Mouse (Mus musculus) gastrocnemius, adult 2 months (tissue): Measurements from ENCODE around the gene Gstp2. TPM values are rescaled to one million over a fixed set of nuclear protein-coding genes. Genes with fewer than 3 reads are reported as not detected.
A peak's percentile ranks its signal among the peaks of the same experiment; 100 is the strongest.
"Not testable (repeated sequence)": the region's sequence is repeated elsewhere in the genome, so short reads cannot be mapped to it uniquely, and the experiment has no call there.

Experiments used
- DNase-seq: peaks from one replicate; pipeline ENCODE4 v3.0.0; 2022
- H3K27ac ChIP-seq: fragments of 200-600 bp; 2 replicates; pipeline ENCODE4 v1.8.1; 2022; ENCODE audit warnings: mild to moderate bottlenecking
- H3K4me3 ChIP-seq: fragments of 200-600 bp; 2 replicates; pipeline ENCODE4 v1.8.1; 2022; ENCODE audit warnings: mild to moderate bottlenecking, moderate library complexity
- CTCF ChIP-seq: fragments of 200-600 bp; IDR thresholded peaks from 2 replicates; pipeline ENCODE4 v1.8.1; 2022; ENCODE audit warnings: antibody characterized with exemption, mild to moderate bottlenecking, moderate library complexity
- intact Hi-C: fragments of 180-260 bp; cut with DNase I; formaldehyde crosslinking; loops from one replicate; pipeline ENCODE4 v1.15.1; 2025
- total RNA-seq, 2 experiments: library from RNA; stranded (reverse); gene quantifications; 2 replicates each; pipeline ENCODE4 v1.2.3; 2021

Gstp2 gene
- total RNA-seq, 2 experiments from 2014 or later, result 169 to 183 TPM

DNA sequence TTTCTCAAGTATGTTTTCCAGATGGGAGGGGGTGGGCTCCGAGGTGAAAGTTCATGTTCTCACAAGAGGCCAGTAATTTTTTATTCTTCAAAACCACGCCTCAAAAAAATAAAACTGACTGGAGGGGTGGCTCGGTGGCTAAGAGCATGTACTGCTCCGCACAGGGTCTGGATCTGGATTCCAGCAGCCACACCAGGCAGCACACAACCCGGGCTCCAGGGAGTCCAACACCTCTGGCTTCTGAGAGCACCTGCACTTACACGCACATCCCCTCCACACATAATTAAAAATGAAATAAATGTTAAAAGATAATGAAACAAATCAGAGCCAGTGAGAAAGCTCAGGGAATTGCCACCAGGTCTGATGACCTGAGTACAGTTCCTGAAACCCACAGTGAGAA, 20.5 kb upstream of the Gstp2 start:
- H3K27ac ChIP-seq, result no peak overlapping the region
- no peak for DNase-seq
- intact Hi-C loops, result no loop called here

DNA sequence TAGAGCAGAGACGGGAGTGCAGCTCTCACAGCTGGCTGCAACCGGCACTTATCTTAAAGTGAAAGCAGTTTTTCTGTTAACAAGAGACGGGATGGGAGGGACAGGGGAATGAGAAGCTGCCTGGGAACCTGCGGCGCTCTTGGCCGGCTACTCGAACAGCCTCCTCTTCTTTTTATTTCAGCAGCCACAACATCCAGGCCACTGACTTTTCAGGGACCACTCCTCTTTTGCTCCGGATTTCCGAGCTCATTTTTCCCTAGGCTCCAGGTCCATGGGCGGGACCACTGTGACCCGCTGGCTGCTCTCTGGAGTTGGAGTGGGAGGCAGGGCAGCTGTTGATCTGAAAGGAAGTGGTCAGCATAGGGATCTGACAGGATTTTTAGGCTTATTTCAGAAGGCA, 18.7 kb upstream of the Gstp2 start:
- Histone ChIP-seq H3K27ac (peak overlapping the region; percentile 70; the same call in 1 of the 2 replicates), H3K4me3 (peak overlapping the region; percentile 58)
- intact Hi-C loops, DNase-seq: not testable (repeated sequence)

More for the DNA sequence above, 20.5 kb upstream of the Gstp2 start:
- H3K4me3 ChIP-seq, result no peak overlapping the region
- no peak for TF ChIP-seq CTCF

DNA sequence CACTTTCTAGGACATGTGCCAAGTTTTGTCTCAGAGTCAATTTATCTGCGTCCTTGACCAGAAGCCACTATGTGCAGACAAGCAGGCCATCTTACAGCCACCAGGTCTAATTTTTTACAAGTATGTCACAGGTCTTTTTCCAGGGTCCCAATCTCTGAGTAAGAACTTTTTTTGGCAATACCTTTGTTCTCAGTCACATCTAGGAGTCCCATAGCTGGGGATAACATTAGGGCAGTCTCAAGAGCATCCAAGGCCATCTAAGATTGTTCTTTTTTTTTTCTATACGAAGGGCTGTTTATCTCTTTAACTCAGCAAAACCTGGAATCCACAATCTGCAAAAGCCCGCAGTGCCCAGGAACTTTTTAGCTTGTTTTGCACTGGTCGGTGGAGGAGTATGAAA, 17.5 kb upstream of the Gstp2 start:
- H3K4me3 ChIP-seq, intact Hi-C loops, DNase-seq, H3K27ac ChIP-seq: not testable (repeated sequence)

DNA sequence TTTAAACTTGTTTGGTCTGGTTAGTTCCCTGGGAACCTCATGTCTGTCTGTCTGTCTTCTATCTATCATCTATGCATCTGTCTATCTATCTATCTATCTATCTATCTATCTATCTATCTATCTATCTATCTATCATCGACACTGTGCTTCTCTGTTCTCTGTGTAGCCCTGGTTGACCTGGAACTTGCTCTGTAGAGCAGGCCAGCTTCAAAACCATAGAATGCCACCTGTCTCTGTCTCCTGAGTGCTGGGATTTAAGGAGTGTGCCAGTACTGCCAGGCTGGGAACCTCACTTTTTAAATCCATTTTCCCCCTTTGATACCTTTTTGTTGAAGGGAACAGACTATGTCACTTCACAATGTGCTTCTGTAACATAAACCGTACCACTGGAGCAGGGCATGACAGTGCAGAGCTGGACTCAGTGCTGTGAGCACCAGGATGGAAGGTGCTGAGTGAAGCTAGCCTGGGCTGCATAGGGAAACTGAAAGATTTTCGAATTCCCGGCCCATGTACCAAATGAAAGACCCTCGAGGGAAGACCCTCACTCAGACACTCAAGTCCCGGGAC, 15.2 kb upstream of the Gstp2 start:
- intact Hi-C loops, result no loop called here
- H3K27ac ChIP-seq, result no peak overlapping the region
- H3K4me3 ChIP-seq, result no peak overlapping the region
- DNase-seq, result no peak
- TF ChIP-seq CTCF, result no peak

DNA sequence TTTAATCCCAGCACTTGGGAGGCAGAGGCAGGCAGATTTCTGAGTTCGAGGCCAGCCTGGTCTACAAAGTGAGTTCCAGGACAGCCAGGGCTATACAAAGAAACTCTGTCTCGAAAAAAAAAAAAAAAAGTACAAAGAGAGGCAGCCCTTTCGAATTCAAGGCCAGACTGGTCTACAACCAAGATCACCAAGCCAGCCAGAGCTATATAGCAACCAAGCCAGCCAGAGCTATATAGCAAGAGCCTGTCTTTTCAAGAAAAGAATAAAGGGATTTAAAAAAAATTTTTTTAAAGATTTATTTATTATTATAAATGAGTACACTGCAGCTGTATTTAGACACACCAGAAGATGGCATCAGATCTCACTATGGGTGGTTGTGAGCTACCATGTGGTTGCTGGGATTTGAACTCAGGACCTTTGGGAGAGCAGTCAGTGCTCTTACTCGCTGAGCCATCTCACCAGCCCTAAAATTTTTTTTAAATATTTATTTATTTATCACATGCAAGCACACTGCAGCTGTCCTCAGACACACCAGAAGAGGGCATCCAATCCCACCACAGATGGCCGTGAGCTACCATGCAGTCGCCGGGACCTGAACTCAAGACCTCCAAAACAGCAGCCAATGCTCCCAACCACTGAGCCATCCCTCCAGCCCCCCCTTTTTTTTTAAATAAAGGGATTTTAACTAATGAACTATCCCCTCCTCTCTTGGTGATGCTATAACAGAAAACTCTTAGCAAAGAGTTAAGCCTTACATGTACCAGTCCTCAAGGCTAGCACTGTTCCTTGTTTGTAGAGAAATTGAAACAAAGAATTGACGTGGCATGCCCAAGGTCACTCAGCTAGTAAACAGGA, 14.4 kb upstream of the Gstp2 start:
- intact Hi-C loops, DNase-seq, H3K27ac ChIP-seq, H3K4me3 ChIP-seq: not testable (repeated sequence)

DNA sequence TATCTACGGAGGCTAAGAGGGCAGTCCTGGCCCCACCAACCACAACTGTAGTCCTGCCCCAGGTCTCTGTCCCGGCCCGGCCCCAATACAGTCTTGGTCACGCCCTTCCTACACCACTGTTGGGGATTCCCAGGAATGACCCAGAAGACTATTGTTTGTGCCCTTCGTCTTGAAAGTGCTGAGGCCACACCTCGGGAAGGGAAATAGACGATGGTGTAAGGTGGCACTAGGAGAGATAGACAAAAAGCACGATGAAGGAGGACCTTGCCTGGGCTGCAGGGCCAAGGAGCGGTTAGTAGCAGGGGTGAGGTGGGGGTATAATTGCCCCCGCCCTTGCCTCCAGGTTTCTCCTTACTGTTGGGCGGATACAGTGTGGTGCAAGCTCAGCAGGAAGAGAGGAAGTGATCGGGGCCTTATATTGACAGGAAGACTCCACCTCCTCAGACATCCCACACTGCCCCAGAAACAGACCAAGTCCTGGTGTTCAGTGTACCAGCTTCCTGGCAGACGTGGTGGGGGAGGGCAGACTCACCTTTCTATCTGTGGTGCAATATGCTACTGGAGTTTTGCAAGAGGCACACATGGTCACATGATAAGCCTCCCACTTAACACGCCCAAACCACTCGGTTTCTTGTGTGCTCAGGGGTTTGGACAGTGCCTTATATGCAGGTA, 13.4 kb upstream of the Gstp2 start, which contains the start of gene Gstp3:
Gene Gstp3, minus strand, starts transcription at position 501 of the 672 bp plus-strand sequence.
- intact Hi-C loops, result no loop called here
- Histone ChIP-seq H3K4me3 (no peak within 1 kb of the TSS), H3K27ac (no peak within 1 kb of the TSS)
- no peak for TF ChIP-seq CTCF
- no peak for DNase-seq

DNA sequence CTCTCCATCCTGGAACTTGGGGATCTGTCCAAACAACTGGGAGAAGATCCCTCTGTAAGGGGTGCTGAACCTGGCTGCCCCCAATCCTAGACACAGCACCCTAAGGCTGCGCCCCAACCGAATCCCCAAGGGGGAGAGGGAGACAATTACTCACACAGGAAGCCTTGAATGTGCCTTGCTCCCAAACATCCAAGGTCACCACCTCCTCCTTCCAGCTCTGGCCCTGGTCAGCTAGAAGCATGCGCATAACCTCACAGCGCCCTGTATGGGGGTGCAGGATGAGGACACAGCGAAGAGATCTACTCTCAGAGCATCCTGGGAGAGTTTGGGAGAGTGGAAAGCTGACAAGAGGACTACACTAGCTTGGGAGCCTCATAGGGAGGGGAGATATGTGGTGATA, 12.8 kb upstream of the Gstp2 start:
- no peak overlapping the region for H3K27ac ChIP-seq
- no peak overlapping the region for H3K4me3 ChIP-seq
- intact Hi-C loops, result no loop called here
- no peak for TF ChIP-seq CTCF
- DNase-seq, result no peak

DNA sequence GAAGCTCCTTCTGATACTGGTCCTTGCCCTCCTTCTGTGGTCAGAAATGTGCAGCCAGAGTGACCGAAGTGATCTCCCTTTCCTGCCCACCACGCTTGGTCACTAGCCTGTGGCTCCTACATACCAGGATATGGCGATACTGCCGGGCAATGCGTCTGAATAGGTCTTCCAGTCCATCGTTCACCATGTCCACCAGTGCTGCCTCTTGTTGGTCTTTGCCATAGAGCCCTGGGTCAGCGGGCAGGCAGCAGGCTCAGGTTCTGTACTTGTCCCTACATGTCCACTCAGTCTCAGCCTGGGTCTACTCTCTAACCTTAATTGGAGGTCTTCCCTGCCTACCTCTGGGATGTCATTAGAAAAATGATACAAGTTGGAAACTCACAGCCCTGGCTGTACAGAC, 12.1 kb upstream of the Gstp2 start:
- intact Hi-C loops, result no loop called here
- no peak for TF ChIP-seq CTCF
- DNase-seq, result no peak
- Histone ChIP-seq H3K4me3 (no peak overlapping the region), H3K27ac (no peak overlapping the region)

DNA sequence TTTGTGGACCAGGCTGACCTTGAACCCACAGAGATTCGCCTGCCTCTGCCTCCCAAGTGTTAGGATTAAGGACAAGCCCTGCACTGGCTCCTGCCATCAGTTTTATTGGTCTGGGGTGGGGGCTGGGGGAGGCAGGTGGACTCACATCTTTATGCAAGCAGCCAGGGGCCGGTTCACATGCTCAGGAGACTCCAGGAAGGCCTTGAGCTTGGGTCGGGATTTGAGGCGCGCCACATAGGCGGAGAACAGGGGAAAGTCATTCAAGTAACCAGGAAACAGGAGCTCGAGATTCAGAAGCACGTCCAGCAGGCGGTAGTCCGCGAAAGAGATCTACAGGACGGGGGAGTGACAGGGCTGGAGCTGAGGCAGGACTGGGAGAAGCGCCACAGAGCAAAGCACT, 11.6 kb upstream of the Gstp2 start:
- no peak for DNase-seq
- Histone ChIP-seq H3K4me3 (no peak overlapping the region), H3K27ac (no peak overlapping the region)
- no peak for TF ChIP-seq CTCF
- intact Hi-C loops, result no loop called here

DNA sequence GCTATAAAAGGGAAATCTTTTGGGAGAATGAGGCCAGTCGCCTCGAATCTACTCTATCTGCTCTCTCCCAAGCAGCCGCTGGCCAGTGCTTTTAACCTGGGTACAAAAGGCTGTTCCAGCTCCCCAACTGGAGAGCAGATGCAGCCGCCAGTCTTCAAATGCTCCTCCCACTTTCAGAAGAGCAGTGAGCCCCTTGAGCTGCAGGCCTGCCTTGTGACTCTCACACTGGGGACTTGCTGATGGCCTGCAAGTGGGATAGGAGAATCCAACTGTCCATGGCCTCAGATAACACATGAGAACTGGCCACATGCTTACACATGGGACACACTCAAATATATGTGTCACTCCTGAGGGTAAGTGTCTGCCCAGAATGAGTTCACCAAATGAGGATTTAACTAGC, 10.9 kb upstream of the Gstp2 start:
- H3K27ac ChIP-seq, result peak overlapping the region; percentile 50; the same call in 1 of the 2 replicates
- no peak for DNase-seq
- intact Hi-C loops, result no loop called here
- no peak for TF ChIP-seq CTCF
- H3K4me3 ChIP-seq, result no peak overlapping the region

DNA sequence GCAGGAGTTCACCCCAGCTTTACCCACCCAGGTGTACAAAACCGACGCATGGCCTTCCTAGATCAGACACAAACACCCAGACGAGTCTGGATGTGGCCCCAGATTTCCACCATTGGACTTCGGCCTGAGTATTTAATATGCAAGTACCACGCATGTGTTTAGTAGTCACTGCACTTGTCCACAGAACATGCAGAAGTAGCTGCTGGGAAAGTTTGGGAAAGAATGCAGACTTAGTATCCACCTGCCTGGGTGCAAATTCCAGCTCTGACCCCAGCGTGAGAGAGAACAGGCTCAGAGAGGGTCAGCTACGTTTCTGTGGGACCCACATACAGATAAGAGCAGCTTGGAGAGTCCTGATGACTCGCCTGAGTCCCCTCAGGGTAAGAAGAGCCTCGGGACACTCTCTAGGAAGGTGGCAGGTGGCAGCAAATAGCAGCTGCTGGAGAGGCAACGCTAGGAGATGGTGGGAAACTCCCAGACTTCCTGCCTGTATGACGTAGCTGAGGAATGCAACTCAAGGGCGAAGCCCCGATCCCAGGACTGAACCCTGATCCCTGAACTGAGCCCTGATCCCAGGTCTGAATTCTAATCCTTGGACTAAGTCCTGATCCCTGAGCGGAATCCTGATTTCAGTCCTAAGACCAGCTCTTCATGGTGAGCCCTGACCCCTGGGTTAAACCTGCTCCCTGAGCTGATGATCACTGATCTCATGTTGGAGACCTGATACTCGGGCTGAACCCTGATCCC, 10.3 kb upstream of the Gstp2 start:
- intact Hi-C loops, result no loop called here
- Histone ChIP-seq H3K4me3 (no peak overlapping the region), H3K27ac (peak overlapping the region; percentile 50; the same call in 1 of the 2 replicates)
- TF ChIP-seq CTCF, result no peak
- no peak for DNase-seq

DNA sequence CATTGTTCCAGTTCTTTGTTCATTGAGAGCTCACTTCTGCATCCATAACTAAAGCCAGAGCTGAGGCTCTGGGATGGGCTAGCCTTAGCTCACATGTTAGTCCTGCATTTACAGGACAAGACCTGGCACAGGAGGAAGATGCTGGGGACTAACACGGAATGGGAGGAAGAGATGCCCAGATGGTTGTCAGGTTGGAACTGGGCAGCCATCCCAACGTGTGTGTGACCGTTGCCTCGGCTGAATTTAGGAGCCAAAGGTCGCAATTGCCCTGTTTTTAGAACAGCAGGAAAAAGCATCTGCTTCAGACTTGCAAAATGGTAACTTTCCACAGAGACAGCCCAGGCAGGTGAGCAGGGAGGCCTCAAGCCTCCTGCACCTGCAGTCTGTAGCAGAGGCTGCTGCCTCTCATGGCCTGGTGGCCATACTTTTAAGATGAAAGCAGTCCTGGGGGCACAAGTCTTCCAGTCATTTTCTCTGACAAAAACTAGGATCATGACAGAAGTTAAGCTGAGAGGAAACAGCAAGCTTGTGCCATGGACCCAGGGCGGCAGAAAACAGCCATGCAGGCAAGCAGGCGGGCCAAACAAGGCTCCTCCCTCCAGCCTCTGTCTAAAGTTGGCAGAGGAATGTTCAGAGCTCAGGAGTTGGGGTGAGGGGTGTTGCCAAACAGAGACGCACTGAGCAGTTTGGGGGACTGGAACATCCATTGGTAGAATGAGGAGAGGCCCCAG, 9.6 kb upstream of the Gstp2 start:
- H3K4me3 ChIP-seq, result no peak overlapping the region
- intact Hi-C loops, result no loop called here
- no peak overlapping the region for H3K27ac ChIP-seq
- DNase-seq, result no peak
- TF ChIP-seq CTCF, result no peak
